Mouse (Mus musculus) monocyte, adult 5-6 weeks (primary cell): ENCODE measurements around the gene Dynlt1f. TPM values are rescaled to one million over a fixed set of nuclear protein-coding genes. Genes with fewer than 3 reads are reported as not detected.
"Not testable (repeated sequence)": the region's sequence is repeated elsewhere in the genome, so short reads cannot be mapped to it uniquely, and the experiment has no call there.

ENCODE experiments used
- ATAC-seq: fragments of 153-309, 156-312 bp; replicated peaks from 2 replicates; pipeline ENCODE4 v1.8.0; 2017; ENCODE audit warnings: mild to moderate bottlenecking; ENCODE audit not compliant: low TSS enrichment, insufficient number of reproducible peaks, severe bottlenecking, poor library complexity, low FRiP score
- total RNA-seq: library from RNA; stranded (forward); fragments of 200-1000, 200-491, 200-594 nt; gene quantifications from 3 replicates; pipeline ENCODE4 v1.2.3, GENCODE M21; 2017

The Dynlt1f gene
- total RNA-seq, 1 experiment from 2014 or later, result 31.2 TPM

DNA sequence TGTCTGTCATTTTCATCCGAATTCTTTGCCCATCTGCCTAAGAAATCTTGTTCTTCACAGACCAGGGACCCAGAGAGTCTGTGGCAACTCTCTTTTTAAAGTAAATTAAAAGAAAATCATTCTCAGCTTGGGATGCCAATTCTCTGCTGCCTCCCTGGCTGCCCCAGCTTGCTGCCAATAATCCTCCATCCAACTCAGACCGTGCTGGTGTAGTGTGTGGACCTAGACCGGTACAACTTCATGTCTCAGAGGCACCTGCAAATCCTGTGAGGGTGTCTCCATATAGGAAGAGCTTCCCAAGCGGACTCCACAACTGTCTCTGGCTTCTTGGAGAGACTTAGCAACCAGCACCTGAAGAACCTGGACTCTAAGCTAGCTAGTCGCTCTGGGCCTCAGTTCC lies 18.8 kb downstream of the Dynlt1f start:
- ATAC-seq, result no peak

DNA sequence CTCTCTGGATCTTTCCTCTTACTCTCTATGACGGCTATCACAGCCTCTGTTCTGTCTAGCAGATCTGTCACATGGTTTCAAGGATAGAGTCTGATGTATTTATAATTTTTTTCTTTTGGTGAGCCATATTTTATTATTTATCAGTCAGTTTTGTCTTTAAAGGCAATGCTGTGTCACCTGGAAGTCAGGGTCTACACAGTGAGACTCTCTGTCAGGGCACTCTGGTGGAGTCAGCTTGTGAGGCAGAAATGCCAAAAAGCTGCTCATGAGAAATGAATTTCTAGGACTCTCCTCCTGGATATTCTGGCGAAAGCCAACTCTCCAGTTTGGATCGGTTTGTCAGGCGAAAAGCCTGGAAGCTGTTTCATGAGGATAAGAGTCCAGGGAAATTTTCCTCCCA lies 19.9 kb downstream of the Dynlt1f start:
- not testable (repeated sequence) for ATAC-seq

DNA sequence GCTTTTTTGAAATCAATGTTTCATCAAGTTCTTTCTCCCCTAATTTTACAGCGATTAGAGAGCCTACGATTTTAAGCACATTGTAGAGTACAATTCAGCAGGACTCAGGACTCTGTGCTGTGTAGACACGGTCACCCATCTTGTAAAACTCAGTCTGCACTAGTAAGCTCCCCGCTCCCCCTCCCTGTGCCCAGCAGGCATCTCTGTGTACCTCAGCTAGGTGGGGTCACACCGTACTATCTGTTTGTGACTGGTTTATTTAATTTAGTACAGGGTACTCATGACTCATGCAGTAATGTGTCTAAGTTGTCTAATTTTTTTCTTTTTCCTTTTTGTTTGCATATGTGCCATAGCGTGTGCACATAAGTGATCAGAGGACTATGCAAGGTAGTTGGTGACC lies 22.9 kb downstream of the Dynlt1f start:
- ATAC-seq, result not testable (repeated sequence)

DNA sequence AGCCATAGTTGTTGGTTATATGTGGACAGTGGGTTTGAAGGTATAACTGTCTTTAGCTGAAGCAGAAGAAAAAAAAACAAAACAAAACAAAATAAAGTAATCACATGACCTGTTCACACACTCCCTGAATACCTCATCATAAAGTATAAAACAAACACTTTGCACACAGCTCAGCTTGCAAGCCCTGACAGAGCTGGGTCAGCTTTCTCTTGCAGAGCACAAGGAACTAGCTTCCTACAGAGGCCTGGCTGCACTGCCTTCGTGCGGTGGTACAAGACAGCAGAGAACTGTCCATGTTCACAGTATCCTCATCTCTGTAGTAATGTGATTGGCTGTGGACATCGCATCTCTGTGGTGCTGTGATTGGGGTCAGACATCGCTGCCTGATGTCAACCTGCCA lies 25.3 kb downstream of the Dynlt1f start:
- ATAC-seq, result not testable (repeated sequence)

GRCm38 (mm10) chr17:6624926-6625558 lies 30.7 kb downstream of the Dynlt1f start:
- ATAC-seq, result not testable (repeated sequence)

- ATAC-seq, result not testable (repeated sequence)
Measured at GRCm38 (mm10) chr17:6621976-6622375, 33.7 kb downstream of the Dynlt1f start.

DNA sequence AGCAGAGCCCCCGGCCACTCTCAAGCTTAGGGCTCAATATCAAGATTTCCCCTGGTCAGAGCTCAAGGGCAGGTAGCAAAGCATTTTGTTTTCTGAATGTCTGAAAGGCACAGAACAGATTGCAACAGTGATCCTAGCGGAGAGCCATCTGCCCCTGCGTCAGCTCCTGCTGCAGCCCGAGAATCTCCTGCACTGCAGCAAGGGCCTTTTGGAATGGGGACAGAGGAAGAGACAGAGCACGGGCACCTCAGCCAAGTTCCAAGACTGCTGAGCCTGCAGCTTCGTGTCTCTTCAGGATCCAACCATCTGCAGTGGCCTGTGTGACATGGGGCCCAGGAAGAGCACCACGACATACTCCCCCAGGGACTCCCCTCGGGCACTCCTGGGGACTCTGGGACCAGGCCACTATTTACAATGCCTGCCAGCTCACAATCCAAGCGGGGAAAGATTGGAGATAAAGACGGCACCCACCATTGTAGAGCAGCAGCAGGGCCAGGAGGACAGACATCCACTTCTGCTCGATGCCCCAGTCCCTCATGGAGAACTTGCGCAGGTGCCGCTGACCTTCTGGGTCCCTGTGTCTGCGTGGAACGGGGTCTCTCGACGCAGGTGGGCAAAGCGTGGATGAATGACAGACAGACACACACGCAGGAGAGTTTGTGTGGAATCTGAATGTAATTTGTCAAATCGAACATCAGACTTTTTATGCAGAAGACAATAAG lies 34.8 kb downstream of the Dynlt1f start:
- ATAC-seq, result not testable (repeated sequence)

GRCm38 (mm10) chr17:6620035-6620434 lies 35.7 kb downstream of the Dynlt1f start:
- not testable (repeated sequence) for ATAC-seq

- not testable (repeated sequence) for ATAC-seq
Measured at GRCm38 (mm10) chr17:6619271-6619670, 36.4 kb downstream of the Dynlt1f start.

DNA sequence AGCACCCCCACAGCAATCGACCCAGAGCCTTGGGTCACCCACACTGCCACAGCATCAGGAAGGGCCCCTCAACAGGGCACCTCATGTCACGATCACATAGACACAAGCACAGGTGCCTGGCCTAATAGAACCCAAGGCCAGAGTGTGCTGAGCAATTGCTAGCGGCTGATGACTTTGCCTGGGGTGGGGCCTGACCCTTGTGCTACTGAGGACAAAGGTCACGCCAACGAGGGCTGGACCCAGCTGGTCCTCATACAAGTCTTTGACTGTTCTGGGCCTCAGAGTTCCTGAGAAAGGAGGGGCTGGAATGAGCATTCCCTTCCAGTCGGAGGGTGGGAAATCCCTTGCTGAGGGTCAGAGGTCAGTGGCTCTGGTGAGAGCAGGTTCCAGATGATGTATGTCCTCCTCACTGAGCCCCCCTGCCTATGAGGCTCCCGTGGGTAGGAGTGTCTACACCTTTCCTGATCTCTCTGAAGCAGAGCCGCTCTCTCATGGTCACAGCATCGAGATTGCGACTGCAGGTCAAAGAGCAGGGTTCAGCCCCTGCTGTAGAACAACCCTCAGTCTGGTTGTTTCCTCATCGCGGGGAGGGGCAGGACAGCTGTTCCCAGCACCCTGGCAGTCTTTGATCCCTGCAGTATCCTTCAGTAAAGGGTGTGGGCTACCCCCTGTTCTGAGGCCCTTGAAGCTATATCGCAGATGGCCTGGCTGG lies 37.9 kb downstream of the Dynlt1f start:
- not testable (repeated sequence) for ATAC-seq

DNA sequence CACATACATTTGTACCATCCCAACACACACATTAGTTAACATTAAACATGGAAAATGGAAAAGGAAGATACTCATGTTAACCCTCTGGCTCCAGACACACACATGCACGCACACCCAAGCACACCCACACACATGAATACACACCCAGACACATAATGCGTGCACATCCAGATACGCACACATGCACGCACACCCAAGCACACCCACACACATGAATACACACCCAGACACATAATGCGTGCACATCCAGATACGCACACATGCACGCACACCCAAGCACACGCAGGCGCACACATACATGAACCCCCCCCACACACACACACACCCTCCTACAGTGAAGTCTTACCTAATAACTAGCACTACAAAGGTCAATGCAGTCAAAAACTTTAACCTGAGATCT lies 39.0 kb downstream of the Dynlt1f start:
- not testable (repeated sequence) for ATAC-seq

DNA sequence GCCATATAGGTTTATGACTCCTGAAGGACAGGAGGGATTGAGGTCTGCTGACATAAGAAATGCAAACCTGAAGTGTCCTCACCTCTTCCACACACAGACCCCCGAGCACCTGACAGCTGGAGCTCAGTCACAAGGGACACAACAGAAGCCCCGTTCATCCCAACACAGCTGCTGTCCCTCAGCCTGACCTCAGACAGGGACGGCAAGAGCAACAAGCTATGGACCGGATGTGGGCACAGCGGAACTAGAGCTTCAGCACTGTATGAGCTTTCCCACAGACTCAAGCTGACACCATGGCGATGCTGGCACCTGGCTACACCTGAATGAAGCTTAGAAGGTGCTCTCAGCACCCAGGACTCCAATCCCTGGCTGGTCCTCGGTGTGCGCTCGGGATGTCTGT lies 41.4 kb downstream of the Dynlt1f start:
- not testable (repeated sequence) for ATAC-seq

DNA sequence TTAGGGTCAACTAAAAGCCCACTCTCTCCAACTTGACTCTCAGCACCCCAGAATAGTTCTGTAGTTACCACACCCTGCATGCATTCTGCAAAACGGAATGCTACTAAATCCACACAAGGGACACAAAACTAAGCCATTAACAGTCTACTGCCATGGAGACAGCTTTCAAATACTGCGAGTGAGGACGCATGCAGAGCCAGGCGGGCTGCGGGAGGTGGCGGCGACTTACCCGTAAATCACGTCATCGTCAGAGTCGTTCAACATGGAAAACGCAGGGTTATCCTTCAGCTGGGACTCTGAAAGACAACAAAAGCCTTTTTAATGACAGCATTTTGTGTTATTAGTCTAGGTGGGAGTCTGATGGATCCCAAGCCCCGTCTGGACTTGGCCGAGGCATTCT lies 42.2 kb downstream of the Dynlt1f start:
- ATAC-seq, result not testable (repeated sequence)

DNA sequence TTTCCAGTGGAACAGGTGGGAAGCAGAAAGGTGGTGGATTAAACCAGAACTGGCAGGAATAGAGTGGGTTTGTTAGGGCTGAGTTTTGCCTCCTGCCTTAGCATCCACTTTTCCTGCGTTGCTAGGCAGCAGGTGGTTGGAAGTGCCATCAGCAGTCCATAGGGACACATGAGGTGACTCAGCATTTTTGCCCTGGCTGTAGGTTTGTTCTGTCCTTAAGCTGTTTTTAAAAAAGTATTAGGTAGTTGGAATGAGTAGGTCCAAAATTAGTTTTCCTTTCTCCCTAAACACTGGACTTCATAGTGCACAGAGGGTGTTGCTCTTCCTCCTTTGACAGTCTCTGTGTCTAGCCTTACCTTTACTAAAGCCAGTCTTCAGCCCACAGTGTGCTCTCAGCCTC lies 50.4 kb downstream of the Dynlt1f start:
- ATAC-seq, result not testable (repeated sequence)

GRCm38 (mm10) chr17:6602205-6602604 lies 53.5 kb downstream of the Dynlt1f start:
- peak; percentile 14; the same call in 1 of the 2 replicates for ATAC-seq

GRCm38 (mm10) chr17:6601204-6601911 lies 54.3 kb downstream of the Dynlt1f start, which contains the start of gene Dynlt1c:
Gene Dynlt1c (plus strand): TSS chr17:6601671.
- peak; percentile 91 for ATAC-seq

GRCm38 (mm10) chr17:6600216-6600911 lies 55.3 kb downstream of the Dynlt1f start:
- ATAC-seq, result not testable (repeated sequence)

DNA sequence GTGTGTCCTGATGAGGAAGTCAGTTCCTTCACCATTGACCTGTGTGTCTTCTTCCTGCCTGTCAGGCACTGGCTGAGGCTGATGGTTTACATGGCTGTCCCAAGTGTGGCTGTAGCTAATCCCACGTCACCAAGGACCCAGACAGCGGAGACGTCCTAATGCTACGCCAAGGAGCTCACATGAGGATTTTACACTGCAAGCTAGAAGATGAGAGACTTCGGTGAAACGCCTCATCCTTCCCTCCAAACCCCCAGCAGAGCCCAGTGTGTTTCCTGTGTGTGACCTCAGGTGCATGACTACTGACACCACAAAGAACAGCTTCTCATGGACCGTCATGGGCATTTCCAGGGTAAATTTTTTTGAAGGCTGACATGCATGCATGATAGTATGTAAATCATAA lies 57.3 kb downstream of the Dynlt1f start:
- not testable (repeated sequence) for ATAC-seq
